Comparison of ENCODE assay signal across 32 mouse cellular contexts in the genomic region with DNA sequence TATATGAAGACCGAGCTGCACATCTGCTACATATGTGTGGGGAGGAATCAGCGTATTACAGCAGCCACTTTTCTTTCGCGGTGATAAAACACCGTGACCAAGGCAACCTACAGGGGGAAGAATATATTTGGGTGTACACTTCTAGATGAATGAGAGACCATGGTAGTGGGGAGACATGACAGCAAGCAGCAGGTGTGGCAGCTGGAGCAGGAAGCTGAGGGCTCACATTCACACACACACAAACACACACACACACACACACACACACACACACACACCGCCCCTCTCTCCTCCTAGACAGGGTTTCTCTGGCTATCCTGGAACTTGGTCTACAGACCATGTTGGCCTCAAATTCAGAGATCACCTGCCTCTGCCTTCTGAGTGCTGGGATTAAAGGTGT. TPM values are rescaled to one million over a fixed set of nuclear protein-coding genes. Genes with fewer than 3 reads are reported as not detected.
"Had no signal": no experiment of that assay in that cellular context is flagged by ENCODE, and none has a peak within 500 bp of the region (broad histone marks: within the 10 kb centered on the region; RNA-seq: fewer than 3 reads in every experiment).

No protein-coding gene starts in this region.

- H3K4me2 ChIP-seq: embryonic facial prominence, embryonic 12.5 days; embryonic facial prominence, embryonic 13.5 days; embryonic facial prominence, embryonic 15.5 days; forebrain, embryonic 12.5 days; forebrain, embryonic 13.5 days; forebrain, embryonic 15.5 days had no signal

- DNase-seq: cerebellum, adult 2 months; cerebellum, adult 8-10 months; cerebellum, adult 9-10 months; cerebellum, adult 9-11 months; cerebellum, postnatal 10 days; cerebellum, postnatal 14 days; cerebellum, postnatal 25 days; cerebellum, postnatal 36 days; embryo, embryonic 11 days; forebrain, postnatal 0 days; gastrocnemius, adult 2 months; gastrocnemius, postnatal 10 days; gastrocnemius, postnatal 14 days; gastrocnemius, postnatal 25 days; gastrocnemius, postnatal 36 days; heart, adult 18-20 months; heart, adult 2 months had no signal

- H3K27ac ChIP-seq: embryonic facial prominence, embryonic 10.5 days; embryonic facial prominence, embryonic 12.5 days; embryonic facial prominence, embryonic 13.5 days; embryonic facial prominence, embryonic 15.5 days; forebrain, embryonic 10.5 days; forebrain, embryonic 12.5 days; forebrain, embryonic 13.5 days; forebrain, embryonic 15.5 days; gastrocnemius, adult 2 months; heart, adult 2 months had no signal

- H3K27me3 ChIP-seq: forebrain, embryonic 15.5 days had no signal

- H3K36me3 ChIP-seq: embryonic facial prominence, embryonic 10.5 days; embryonic facial prominence, embryonic 12.5 days; embryonic facial prominence, embryonic 13.5 days; embryonic facial prominence, embryonic 15.5 days; forebrain, embryonic 10.5 days; forebrain, embryonic 12.5 days; forebrain, embryonic 15.5 days had no signal

- ATAC-seq: forebrain, embryonic 13.5 days; forebrain, embryonic 14.5 days; forebrain, embryonic 15.5 days; forebrain, embryonic 16.5 days; forebrain, postnatal 0 days had no signal

- H3K9me3 ChIP-seq: embryonic facial prominence, embryonic 10.5 days; embryonic facial prominence, embryonic 12.5 days; embryonic facial prominence, embryonic 13.5 days; embryonic facial prominence, embryonic 15.5 days; forebrain, embryonic 10.5 days; forebrain, embryonic 12.5 days; forebrain, embryonic 13.5 days; forebrain, embryonic 15.5 days had no signal

- H3K4me3 ChIP-seq: embryonic facial prominence, embryonic 10.5 days; embryonic facial prominence, embryonic 12.5 days; embryonic facial prominence, embryonic 13.5 days; embryonic facial prominence, embryonic 15.5 days; erythroblast, embryonic 14.5 days; forebrain, embryonic 10.5 days; forebrain, embryonic 12.5 days; forebrain, embryonic 13.5 days; forebrain, embryonic 15.5 days; gastrocnemius, adult 2 months; heart, adult 2 months had no signal

- H3K9ac ChIP-seq: embryonic facial prominence, embryonic 12.5 days; embryonic facial prominence, embryonic 13.5 days; embryonic facial prominence, embryonic 15.5 days; forebrain, embryonic 12.5 days; forebrain, embryonic 13.5 days; forebrain, embryonic 15.5 days; forebrain, postnatal 0 days had no signal

- H3K4me1 ChIP-seq: embryonic facial prominence, embryonic 12.5 days; embryonic facial prominence, embryonic 13.5 days; embryonic facial prominence, embryonic 15.5 days; forebrain, embryonic 12.5 days; forebrain, embryonic 13.5 days; forebrain, embryonic 15.5 days had no signal

RNA-seq across cellular contexts. Expression of a gene that starts 33.0 kb away (rescaled TPM):
- total RNA-seq: common myeloid progenitor, adult 5-6 weeks; gastrocnemius, adult 2 months; granulocyte monocyte progenitor cell, adult 5-6 weeks; heart, adult 2 months; heart, adult 8-10 months had no signal
- polyA plus RNA-seq: cerebellum, adult 2 months; embryonic facial prominence, embryonic 11.5 days; embryonic facial prominence, embryonic 12.5 days; embryonic facial prominence, embryonic 13.5 days; erythroblast, embryonic 14.5 days; forebrain, embryonic 10.5 days; forebrain, embryonic 14.5 days; forebrain, embryonic 15.5 days; forebrain, embryonic 16.5 days had no signal
